Mouse (Mus musculus): ENCODE measurements around the gene Vmn2r45. TPM values are rescaled to one million over a fixed set of nuclear protein-coding genes. Genes with fewer than 3 reads are reported as not detected.

The Vmn2r45 gene
- total RNA-seq (2023): not detected in 2 replicates

DNA sequence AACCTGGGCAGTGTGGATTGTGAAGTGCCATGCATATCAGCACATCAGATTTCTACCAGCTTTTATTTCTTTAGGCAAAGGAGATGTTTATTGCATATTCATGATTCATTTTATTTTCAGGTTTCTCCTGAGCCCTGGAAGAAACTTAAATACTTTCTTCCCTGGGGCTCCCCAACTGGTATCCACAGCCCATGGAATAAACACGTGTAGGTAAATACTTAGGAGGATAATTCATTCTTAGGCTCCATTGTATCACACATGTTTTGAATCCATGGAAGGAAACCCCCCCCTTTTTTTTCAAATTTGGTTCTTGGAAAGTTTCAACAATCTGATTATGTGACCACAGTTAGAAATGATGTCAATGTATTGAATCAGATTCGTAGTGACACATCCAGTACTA is at the start of gene Vmn2r45:
Vmn2r45 (minus strand) TSS at position 101 of the 400 bp plus-strand sequence.

Other genes with a start within 250 kb of the Vmn2r45 start
- gene Vmn2r43, start 228.5 kb downstream of the Vmn2r45 start, total RNA-seq (2023): not detected in 2 replicates
- not detected in 2 replicates for gene Vmn2r44, start 105.7 kb downstream of the Vmn2r45 start, total RNA-seq (2023)

All from neutrophil, adult 65 days (primary cell).